Mouse (Mus musculus) megakaryocyte, embryonic 14.5 days (primary cell): ENCODE measurements around the gene 2010111I01Rik.

Experiments used
- FLI1 ChIP-seq: IDR thresholded peaks from 2 replicates; pipeline ENCODE4 v1.6.1; 2012; ENCODE audit warnings: low read length, inconsistent platforms, mixed read lengths
- GATA1 ChIP-seq: IDR thresholded peaks from 3 replicates; pipeline ENCODE4 v1.6.1; 2012; ENCODE audit warnings: mixed read lengths, low read length, inconsistent platforms, borderline replicate concordance

- no peak for TF ChIP-seq GATA1
- TF ChIP-seq FLI1: no peak
Observed at GRCm38 (mm10) chr13:63304124-63304792, 339.6 kb downstream of the 2010111I01Rik start.
